Mouse (Mus musculus): ENCODE measurements at regions not wholly inside any gene's neighbourhood (a gene's known extent, or its start where the extent isn't known, plus 50 kb on each side); places are given as distances from the start of the nearest gene placed in this dataset.

DNA sequence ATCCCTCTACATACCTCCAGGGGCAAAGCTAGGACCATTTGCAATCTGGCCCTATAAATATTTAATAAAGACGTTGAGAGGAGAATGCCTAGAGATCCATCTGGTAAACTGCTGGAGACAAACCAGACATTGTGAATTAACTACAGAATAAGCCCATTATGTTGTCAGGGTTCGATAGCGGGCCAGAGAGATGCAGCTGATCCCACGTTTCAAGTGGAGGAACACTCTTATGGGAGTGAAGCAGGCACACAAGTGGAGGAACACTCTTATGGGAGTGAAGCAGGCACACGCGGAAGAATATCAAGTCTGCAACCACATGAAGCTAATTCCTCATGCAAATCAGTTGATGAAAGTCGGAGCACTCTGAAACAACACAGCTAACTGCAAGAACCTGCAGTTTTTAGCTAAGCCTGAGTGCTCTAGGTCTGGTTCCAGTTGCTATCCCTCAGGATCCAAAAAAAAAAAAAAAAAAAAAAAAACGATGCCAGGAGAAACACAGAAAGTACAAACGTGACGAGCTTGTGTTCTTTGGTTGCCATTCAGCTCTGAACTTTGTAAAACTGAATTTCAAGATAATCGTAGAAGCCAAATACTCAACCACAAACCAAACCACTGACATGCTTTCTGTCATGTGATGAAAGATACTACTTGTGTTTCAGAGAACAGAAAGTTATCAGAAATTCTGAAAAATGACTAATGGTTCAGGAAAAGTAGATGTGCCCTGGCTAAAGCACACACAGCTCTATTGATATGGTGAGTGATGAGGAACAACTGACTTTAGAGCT lies 684.6 kb upstream of the Cited2 start:
- TF ChIP-seq CTCF (conservative IDR thresholded peaks at IDR 0.05; ENCODE audit: insufficient read depth, insufficient read length, low read depth, low read length) (no peak), POLR2A (IDR thresholded peaks at IDR 0.05; ENCODE audit: low read depth, low read length) (no peak)

All from kidney, adult 2 months (tissue).